Mouse (Mus musculus) monocyte, adult 5-6 weeks (primary cell): ENCODE results near the gene Prr22. TPM values are rescaled to one million over a fixed set of nuclear protein-coding genes. Genes with fewer than 3 reads are reported as not detected.

Experiments used
- ATAC-seq: fragments of 153-309, 156-312 bp; replicated peaks from 2 replicates; pipeline ENCODE4 v1.8.0; 2017; ENCODE audit warnings: mild to moderate bottlenecking; ENCODE audit not compliant: low TSS enrichment, insufficient number of reproducible peaks, severe bottlenecking, poor library complexity, low FRiP score
- total RNA-seq: library from RNA; stranded (forward); fragments of 200-1000, 200-491, 200-594 nt; gene quantifications from 3 replicates; pipeline ENCODE4 v1.2.3, GENCODE M21; 2017

Gene Prr22
- total RNA-seq, result 0.29 to 0.49 TPM in 2 of 3 replicates, not detected in the other

- ATAC-seq, result no peak
Observed at GRCm38 (mm10) chr17:56769950-56770349, at the start of gene Prr22. Gene Prr22, plus strand, starts transcription at chr17:56770250.

- ATAC-seq, result no peak
Observed at GRCm38 (mm10) chr17:56722441-56722840, 47.6 kb upstream of the Prr22 start.

GRCm38 (mm10) chr17:56723419-56724161, 46.5 kb upstream of the Prr22 start:
- ATAC-seq, result no peak

GRCm38 (mm10) chr17:56727029-56727649, 42.9 kb upstream of the Prr22 start:
- ATAC-seq, result no peak

GRCm38 (mm10) chr17:56727659-56728058, 42.4 kb upstream of the Prr22 start:
- ATAC-seq, result no peak

- ATAC-seq, result no peak
Observed at GRCm38 (mm10) chr17:56728117-56728516, 41.9 kb upstream of the Prr22 start.

GRCm38 (mm10) chr17:56729151-56729550, 40.9 kb upstream of the Prr22 start:
- no peak for ATAC-seq

GRCm38 (mm10) chr17:56729656-56730055, 40.4 kb upstream of the Prr22 start:
- no peak for ATAC-seq

GRCm38 (mm10) chr17:56736534-56736933, 33.5 kb upstream of the Prr22 start:
- ATAC-seq, result no peak

- no peak for ATAC-seq
Observed at GRCm38 (mm10) chr17:56738221-56738620, 31.8 kb upstream of the Prr22 start.

GRCm38 (mm10) chr17:56740118-56740787, 29.8 kb upstream of the Prr22 start:
- ATAC-seq, result no peak

- ATAC-seq, result no peak
Observed at GRCm38 (mm10) chr17:56740788-56741160, 29.3 kb upstream of the Prr22 start.

GRCm38 (mm10) chr17:56744173-56744572, 25.9 kb upstream of the Prr22 start:
- ATAC-seq, result no peak

GRCm38 (mm10) chr17:56751404-56752072, 18.5 kb upstream of the Prr22 start:
- ATAC-seq, result no peak

- ATAC-seq, result no peak
Observed at GRCm38 (mm10) chr17:56753452-56753851, 16.6 kb upstream of the Prr22 start.

- no peak for ATAC-seq
Observed at GRCm38 (mm10) chr17:56754271-56755185, 15.5 kb upstream of the Prr22 start.

- no peak for ATAC-seq
Observed at GRCm38 (mm10) chr17:56756703-56757399, 13.2 kb upstream of the Prr22 start.
